Mouse (Mus musculus) kidney, adult 8-10 months (tissue): ENCODE data around the gene Xrcc6.

Experiments
- DNase-seq, 2 experiments: peaks; one replicate each; pipeline ENCODE4 v3.0.0; 2022

Xrcc6 gene

DNA sequence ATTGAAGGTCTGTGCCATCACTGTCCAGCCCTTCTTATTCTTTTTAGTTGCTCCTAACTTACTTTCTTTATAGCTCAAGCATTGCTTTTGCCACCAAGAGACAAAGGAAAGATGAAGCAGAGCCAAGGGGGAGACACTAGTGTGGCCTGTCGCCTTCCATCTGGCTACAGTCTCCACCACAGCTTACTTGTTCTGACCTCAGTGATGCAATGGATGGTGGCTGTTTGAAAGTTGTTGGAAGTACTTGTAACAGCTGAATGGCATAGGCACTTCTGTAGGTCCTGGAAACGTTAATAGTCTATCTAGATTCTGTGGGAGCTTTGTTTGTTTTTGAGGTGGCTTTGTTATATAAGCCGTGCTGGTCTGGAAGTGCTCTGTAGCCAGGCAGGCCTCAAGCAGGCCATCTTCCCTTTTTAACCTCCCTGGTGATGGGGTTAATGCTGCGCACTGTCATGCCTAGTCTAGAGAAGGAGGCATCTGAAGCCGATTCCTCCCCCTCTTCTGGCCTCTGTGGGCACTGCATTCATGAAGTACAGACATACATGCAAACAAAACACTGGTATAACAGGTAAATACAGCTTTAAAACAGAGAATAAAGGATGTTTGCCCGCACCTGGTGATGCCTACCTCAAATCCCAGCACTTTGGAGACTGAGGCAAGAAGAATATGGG is 36.5 kb downstream of the Xrcc6 start:
- no peak for DNase-seq

DNA sequence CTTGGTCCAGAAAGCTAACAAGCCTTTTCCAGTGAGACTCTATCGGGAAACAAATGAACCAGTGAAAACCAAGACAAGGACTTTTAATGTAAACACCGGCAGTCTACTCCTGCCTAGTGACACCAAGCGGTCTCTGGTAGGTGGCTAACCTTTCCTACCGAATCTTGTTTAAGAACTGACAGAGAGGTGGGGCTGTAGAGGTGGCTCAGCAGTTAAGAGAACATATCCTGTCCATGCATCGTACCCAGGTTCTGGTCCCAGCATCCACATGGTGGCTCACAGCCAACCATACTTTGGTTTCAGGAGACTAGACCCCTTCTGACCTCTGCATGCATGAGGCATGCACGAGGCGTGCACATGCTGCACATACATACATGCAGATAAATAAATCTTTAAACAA is 39.6 kb downstream of the Xrcc6 start:
- no peak for DNase-seq

DNA sequence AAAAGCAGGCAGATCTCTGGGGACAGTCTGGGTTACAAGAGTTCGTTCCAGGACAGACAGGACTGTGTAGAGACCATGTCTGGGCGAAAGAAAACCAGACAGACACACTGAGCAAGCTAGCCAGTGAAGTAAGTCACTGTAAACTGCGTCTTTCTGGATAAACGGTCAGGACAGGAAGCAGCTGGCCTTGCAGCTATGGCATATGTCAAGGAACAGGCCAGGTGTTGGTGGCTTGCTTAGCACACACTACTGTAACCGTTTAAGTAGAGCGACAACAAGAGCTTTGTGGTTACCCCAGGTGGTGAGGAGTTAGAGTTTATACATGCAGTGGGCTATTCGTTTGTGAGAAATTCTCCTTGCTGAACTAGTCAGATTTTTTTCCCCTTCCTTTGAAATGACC is 40.1 kb downstream of the Xrcc6 start:
- DNase-seq, result no peak

DNA sequence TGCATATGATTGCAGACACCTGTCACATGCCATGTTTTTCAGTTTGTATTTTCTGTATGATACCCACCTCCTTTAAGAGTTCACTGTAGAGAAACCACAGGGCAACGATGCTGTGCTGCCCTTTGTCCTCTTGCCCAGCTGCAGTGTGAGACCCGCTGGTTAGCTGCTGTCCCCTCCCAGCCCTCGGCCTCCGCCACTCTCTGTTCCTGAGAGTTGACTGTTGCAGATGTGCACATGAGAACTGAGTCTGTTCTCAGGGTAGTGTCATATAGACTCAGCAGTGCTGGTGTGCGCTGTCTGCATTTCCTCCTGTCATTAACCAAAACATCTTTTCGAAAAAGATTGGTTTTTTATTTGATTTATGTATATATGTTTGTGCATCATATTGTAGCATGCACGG is 44.8 kb downstream of the Xrcc6 start:
- DNase-seq, result no peak

DNA sequence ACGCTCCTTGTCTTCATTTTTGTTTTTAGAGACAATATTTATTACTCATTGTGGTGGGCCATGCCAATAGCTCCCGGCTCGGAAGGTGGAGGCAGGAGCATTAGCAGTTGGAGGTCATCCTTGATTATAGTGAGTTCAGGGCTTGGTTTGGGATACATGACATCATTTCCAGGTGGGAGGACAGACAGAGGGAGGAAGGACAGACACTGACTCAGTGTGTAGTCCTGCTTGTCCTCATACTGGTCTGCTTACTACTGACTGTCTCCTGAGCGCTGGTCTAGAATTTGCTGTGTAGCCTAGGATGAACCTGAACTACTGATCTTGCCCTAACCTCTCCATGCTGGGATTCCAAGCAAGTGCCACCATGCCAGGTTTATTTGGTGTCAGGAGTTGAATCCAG is 46.1 kb downstream of the Xrcc6 start, which contains the start of gene Desi1:
TSS of gene Desi1 (minus strand) at position 101 of the 400 bp plus-strand sequence.
- no peak for DNase-seq

DNA sequence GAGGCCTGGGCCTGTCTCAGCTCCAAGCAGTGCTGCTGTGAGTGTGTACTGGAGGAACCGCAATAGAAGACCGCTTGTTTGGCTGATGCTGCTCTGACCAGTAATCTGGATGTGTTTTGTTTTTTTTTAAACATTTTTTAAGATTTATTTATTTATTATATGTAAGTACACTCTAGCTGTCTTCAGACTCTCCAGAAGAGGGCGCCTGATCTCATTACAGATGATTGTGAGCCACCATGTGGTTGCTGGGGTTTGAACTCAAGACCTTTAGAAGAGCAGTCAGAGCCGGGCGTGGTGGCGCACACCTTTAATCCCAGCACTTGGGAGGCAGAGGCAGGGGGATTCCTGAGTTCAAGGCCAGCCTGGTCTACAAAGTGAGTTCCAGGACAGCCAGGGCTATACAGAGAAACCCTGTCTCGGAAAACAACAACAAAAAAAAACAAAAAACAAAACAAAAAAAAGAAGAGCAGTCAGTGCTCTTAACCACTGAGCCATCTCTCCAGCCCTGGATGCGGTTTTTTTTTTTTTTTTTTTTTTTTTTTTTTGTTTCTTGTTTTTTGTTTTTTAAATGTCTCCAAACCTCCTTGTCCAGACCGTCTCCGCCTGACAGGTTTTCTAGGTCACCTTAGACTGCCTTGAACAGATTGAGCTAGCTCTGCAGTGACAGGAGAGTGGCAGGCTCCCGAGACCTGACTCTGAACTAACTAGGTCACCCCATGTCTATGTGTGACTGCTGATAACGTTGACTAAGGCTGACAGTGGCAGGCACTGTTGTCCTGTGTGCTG is 48.5 kb downstream of the Xrcc6 start:
- no peak for DNase-seq

DNA sequence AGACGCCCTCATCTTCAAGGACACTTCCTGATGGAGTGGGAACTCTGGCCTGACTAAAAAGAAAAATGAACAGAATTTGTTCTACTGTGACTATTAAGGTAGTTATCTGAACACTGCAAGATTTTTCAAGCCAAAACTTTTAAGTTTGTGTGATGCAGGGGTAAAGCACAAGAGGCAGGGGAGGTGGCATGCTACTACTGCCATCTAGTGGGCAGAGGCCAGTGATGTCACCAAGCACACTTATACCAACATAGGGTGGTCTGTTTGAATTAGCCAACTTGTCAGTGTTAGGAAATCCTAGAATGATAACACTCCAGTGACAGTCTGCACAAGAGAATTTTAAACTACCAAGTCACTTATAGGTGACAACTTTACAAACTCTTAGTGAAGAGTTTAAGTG is 53.0 kb downstream of the Xrcc6 start:
- peak in 1 of 2 experiments; percentile 36 for DNase-seq

DNA sequence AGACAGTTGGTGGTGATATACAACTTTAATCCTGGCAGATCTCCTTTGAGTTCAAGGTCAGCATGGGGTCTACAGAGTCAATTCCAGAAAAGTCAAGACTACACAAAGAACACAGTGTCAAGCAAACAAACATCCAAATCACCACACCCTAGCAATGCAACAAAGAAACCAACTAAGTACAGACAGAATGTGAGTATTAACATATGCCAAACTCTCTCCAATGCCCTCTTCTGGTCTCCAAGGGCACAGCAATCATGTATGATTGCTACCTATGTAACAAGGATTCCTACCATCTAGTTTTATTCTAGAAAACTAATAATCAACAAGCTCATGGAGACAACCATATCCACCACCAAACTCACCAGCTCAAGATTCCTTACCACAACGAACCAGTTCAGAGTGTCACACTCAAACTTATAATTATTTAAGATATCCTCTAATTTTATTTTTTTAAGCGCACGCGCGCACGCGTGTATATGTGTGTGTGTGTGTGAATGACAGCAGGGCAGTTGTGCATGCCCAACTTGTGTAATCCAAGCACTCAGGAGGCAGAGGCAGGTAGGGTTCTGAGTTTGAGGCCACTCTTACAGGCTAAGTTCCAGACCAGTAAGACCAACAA is 56.6 kb downstream of the Xrcc6 start:
- no peak for DNase-seq

DNA sequence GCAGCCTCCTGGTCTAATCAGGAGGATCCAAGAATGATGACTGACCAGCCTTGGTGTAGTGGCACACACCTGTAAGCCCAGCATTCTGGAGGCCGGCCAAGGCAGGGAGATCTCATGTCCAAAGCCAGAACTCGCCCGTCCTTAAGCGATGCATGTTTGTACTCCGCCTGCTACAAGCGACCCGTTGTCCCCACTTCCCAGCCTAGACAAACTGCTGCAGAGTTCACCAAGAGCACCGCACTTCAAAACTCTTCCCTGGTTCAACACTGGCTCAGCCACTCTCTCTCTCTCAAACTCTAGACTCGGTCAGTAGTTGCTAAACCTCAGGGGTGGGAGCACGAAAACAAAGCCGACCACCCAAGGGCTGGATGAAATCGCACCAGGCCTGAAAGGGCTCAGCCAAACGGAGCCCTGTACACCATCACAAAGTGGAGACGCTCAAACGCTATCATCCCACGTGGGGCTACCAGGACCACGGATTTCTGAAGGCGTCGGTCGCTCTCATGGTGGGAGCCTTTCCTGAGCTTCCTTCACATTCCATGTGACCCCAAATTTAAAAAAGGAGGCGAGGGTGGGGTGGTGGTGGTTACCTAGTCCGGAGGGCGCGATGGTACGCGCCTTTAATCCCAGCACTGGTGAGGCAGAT is 58.7 kb downstream of the Xrcc6 start:
- peak in 1 of 2 experiments; percentile 19 for DNase-seq

DNA sequence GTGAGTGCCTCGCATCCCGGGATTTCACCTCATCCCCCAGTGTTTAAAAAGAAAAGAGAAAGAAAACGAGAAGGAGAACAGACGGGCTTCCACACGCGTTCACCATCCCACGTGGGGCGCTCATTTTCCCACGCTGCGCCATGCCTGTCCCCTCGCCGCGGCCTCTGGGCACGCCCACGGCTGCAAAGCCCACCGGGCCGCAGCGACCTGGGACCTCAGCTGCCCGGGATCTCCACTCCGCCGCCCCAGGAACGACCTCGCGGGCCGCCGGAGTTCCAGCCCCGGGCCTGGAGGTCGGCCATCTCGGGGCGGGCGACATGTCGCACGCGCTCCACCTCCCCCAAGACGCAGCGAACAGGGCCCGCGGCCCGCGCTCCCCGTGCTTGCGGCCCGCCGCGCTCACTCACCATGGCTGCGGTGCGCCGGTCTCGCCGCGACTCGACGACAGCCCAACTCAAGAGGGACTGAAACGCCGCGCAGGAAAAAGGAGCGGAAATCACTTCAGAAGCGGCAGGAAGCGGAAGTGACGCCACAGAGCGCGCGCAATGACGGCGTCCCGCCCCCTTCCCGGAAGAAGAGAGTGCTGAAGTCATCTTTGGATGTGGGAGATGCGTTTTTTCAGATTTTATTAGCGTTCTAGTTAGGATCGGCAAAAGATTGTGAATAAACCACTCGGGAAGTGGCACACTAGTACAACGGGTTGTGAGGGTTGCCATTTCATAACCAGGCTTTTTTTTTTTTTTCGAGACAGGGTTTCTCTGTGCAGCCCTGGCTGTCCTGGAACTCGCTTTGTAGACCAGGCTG is 59.6 kb downstream of the Xrcc6 start, which contains the start of gene Snu13:
TSS of gene Snu13 (minus strand) at position 519 of the 804 bp plus-strand sequence.
- DNase-seq, result peak; percentile 86 to 93

DNA sequence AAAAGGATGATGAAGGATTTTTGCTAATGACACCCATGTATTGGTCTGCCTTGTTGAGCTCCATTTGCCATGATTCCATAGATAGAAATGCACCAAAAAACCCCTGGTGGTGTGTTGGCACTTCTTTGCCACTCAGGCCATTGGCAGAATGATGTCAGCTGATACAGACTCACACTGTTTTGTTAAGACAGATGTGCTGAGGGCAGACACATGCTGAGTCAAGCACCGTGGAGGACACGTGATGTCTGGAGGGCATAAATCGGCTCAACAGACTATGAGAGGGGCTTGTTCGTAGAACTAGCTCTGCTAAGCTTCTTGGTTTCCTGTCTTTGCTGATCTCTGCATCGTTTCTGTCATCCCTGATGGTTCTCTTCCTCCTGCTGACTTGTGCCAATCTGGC is 64.9 kb downstream of the Xrcc6 start:
- no peak for DNase-seq

DNA sequence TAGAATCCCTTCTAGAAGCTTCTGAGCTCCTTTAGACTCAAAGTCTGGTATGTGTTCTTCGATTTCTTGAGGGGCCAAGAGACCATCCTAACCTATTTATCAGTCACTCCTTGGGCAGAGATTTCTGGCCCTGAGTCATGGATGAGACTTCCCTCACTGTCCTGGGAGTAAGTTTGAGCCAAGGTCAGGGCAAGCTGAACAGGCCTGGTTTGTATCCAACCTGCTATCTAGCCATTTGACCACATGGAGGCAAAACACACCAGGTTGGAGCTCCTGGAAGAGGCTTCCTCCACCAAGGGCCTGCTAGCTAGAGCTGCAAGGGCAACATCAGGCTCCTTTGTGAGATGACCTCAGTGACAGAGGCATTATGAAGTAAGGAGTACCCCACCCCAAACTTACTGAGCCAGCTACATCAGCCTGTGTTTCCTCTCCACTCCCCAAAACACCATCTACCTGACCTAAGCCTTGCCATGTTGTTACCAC is 71.1 kb downstream of the Xrcc6 start, which contains the start of gene 4930407I10Rik:
TSS of gene 4930407I10Rik (plus strand) at position 433 of the 483 bp plus-strand sequence.
- DNase-seq, result no peak

DNA sequence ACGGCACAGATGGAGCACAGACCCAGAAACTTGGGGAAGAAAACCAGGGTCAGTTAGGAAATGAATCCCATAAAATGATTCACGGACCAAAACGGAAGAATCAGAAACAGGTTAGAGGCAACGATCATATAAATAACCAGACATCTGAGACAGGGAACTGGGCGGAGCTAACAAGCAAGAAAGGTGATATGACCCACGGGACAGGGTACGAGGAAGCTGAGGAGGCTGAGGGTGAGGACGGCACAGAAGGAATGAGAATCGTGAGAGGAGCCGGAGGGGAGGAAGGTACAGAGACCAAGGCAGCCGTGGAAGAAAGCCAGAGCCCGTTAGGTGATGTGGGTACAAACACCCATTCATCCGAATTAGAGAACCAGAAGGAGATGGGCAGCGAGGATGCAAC is 76.3 kb downstream of the Xrcc6 start:
- no peak for DNase-seq

DNA sequence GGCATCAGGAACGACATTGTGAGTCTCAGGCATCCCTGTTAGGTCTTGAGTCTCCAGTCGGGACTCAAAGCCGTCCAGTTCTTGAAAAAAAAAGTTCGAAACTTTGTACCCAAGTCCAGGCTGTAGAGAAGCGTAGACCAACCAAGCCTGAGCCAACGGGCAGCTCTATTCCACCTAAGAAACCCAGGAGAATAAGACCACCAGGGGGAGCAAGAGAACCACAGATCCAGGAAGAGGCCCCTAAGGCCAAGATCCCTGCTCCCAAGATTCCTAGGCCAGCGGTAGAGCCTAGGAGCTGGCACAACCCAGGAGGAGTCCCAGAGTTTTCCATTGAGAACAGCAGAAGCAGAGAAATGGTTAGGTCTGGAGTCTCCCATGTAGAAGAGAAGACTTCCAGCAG is 77.9 kb downstream of the Xrcc6 start:
- DNase-seq, result peak; percentile 72 to 79

DNA sequence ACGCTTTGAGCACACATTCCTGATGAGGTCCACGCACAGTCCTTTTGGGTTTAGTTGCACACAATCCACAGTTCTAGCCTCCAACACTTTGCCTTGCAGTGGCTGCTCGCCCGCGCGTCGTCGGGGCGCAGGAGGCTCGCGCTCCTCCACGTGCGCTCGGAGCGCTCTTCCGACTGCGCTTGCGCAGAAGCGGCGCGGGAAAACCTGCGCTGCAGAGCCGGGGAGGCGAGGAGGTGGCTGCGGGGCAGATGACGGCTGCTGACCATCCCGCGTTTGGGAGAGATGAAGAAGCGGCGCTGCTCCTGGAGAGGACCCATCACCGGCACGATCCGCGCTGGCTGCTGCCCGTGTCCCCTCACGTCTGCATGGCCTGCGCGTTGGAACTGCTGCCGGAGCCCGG is 82.3 kb downstream of the Xrcc6 start, which contains the start of gene Mei1:
TSS of gene Mei1 (plus strand) at position 99 of the 400 bp plus-strand sequence.
- no peak for DNase-seq

DNA sequence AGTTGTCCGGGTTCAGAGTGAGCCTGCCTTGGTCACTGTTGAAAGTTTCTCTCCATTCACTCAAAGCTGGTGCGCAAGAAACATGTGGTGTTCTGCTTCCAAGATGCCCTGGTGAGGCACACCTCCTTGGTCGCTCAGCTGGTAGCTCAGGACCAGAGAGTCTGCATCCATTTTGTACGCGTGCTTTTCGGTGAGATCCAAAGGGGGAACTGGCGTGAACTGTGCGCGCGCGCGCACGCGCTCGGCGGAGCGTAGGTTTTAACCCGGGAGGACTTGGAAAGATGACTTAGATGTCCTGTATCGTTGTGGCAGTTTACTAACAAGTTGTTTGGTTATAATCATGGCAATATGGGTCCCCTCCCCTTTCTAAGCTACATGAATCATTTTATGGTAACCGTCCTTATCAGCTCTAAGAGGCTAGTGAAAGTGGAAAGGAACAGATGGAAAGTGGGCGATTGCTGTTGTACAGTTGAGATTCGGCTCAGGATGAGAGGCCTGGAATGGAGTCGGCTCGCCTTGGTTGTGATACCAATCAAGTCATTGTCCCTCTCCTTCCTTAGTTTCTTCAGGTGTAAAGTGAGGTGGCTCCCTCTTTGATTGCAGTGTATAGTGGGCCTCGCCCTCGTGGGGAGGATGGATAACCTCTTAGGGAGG is 84.3 kb downstream of the Xrcc6 start:
- no peak for DNase-seq

DNA sequence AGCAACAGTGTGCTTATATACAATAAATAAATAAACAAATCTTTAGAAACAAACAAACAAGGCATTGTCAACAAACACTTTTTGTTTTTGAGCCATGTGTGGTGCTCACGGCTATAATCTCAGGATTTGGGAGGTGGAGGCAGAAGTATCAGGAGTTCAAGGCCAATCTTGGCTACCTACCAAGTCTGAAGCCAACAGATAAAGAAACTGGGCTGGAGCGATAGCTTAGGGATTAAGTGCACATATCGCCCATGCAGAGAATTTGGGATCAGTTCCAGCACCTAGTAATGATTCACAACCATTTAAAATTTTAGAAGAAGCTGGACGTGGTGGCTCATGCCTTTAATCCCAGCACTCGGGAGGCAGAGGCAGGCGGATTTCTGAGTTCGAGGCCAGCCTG is 85.9 kb downstream of the Xrcc6 start:
- no peak for DNase-seq

DNA sequence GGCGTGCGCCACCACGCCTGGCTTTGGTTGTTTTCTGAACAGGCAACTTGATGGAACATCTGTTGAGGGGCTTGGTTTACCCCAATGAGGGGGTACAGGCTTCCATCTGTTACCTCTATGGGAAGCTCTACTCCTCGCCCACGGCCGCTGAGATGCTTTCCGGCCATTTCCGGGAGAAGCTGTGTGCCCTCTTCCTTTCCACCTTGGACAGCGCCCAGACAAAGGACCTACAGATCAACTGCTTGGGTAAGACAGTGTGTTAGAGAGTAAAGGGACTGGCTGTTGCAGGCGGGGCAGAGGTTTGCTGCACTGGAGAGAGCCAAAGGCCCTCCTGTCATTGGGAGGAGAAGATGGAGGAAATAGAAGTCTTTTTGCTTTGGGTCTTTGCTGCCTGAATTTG is 92.2 kb downstream of the Xrcc6 start:
- DNase-seq, result no peak

DNA sequence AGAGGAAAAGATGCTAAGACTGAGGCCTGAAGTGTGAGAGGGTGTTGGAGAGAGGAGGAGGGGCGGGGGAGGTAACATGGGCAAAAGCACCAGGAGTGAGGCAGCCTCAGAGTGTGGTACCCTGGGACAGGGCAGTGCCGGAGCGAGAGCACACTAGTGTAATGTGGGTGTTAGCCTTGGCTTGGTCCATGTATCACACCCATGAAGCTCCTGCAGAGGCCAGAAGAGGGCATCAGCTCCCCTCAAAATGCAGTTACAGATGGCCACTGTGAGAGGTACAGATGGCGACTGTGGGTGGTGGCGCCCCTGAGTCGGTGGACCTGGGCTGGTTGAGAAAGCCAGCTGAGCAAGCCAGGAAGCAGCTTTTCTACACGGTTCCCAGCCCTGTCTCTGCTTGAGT is 93.5 kb downstream of the Xrcc6 start:
- DNase-seq, result peak in 1 of 2 experiments; percentile 26

DNA sequence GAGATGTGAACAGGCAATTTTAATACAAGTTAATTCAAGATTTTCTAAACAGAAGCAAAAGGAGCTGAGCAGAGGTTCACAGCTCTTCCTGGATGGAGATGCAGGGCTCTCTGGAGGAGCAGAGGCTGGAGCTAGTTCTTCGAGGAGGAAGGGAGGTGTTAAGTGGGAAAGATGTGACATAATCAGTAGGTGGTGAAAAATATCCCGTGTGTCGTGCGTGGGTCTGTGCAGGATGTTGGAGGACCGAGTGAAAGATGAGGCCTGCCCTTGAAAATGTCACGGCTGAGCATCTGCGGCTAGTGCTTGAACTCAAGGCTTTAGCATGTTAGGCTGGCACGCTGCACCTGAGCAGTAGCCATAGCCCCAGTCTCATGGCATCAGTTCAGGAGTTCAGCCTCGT is 98.0 kb downstream of the Xrcc6 start:
- no peak for DNase-seq

DNA sequence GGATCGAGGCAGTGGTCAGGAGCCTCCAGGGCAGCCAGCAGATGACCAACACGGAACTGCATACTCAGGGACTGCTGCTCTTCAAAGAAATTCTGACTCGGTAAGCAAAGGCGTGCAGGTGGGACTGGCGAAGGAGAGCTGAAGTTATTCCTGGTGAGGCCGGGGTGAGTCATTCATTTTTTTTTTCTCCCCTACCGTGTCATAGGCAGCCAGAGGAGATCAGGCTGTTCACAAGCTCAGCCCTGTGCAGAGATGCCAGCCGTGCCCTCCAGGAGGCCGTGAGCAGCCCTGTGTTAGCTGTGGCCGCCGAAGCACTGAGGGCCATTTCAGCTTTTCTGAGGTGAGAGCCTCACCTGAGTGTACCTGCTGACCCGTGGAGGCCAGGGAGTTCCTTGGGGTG is 98.5 kb downstream of the Xrcc6 start:
- DNase-seq, result no peak

DNA sequence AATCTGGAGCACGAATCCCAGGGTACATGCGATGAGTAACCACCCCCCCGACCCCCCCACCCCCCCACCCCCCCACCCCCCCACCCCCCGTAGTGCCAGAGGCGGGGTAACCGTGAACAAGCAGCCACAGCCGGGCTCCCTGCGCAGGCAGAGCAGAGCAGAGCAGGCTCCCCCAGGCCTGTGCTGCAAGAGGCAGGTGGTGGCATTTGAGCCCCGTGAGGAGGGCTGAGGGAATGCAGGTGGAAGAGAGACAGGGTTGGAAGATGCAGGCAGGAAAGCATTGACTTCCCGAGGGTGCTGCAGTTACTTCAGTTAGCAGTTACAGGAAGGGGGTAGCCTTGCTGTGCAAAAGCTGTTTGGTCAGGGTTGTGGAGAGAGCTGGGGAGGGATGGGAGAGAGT is 99.6 kb downstream of the Xrcc6 start:
- DNase-seq, result no peak
